23 mouse cellular contexts compared by ENCODE assay signal in the genomic region with DNA sequence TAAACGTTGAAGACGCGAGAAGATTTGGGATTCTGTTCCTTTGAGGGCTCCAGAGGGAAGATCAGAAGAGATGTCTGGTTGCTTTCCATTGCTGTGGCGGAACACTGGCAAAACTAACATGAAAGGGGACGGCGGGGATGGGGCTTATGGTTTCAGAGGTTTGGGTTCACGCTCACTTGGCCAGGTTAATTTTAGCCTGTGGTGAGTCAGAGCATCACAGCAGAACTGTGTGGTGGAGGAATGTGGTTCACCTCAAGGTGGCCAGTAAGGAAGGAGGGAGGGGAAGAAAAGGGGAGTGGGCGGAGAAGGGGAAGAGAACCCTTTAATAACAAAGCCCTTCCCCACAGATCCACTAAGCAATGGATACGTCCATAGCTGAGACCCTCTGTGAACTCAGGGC.
"Had no signal": no experiment of that assay in that cellular context is flagged by ENCODE, and none has a peak within 500 bp of the region (broad histone marks: within the 10 kb centered on the region; RNA-seq: fewer than 3 reads in every experiment).

No protein-coding gene starts in this region.

- H3K27me3 ChIP-seq: lung, embryonic 15.5 days; midbrain, embryonic 15.5 days; stomach, embryonic 15.5 days had no signal

- H3K4me3 ChIP-seq: lung, embryonic 15.5 days; megakaryocyte, embryonic 14.5 days; midbrain, embryonic 13.5 days; midbrain, embryonic 15.5 days; neural tube, embryonic 13.5 days; neural tube, embryonic 15.5 days; stomach, embryonic 15.5 days had no signal

- DNase-seq: liver, postnatal 0 days; lung, adult 2 months; lung, postnatal 14 days; lung, postnatal 36 days; retina, postnatal 1 day; right cerebral cortex, adult 18-20 months; right cerebral cortex, postnatal 25 days; right cerebral cortex, postnatal 4 days; spleen, adult 18-20 months; thymus, adult 2 months; thymus, postnatal 25 days; thymus, postnatal 4 days had no signal

- H3K9me3 ChIP-seq: lung, embryonic 15.5 days; midbrain, embryonic 13.5 days; midbrain, embryonic 15.5 days; neural tube, embryonic 15.5 days; stomach, embryonic 15.5 days had no signal

- ATAC-seq: liver, postnatal 0 days; lung, postnatal 0 days; midbrain, embryonic 13.5 days; midbrain, embryonic 15.5 days had no signal

- H3K27ac ChIP-seq: lung, embryonic 15.5 days; macrophage; midbrain, embryonic 13.5 days; midbrain, embryonic 15.5 days; neural tube, embryonic 13.5 days; neural tube, embryonic 15.5 days; stomach, embryonic 15.5 days; stomach, postnatal 0 days had no signal

- H3K4me2 ChIP-seq: lung, embryonic 15.5 days; midbrain, embryonic 11.5 days; midbrain, embryonic 13.5 days; midbrain, embryonic 15.5 days; neural tube, embryonic 13.5 days; neural tube, embryonic 15.5 days; stomach, embryonic 15.5 days had no signal

- H3K9ac ChIP-seq: liver, postnatal 0 days; lung, embryonic 15.5 days; midbrain, embryonic 13.5 days; midbrain, embryonic 15.5 days; neural tube, embryonic 13.5 days; neural tube, embryonic 15.5 days; stomach, embryonic 15.5 days had no signal

- H3K36me3 ChIP-seq: lung, embryonic 15.5 days; midbrain, embryonic 13.5 days; midbrain, embryonic 15.5 days; neural tube, embryonic 13.5 days; neural tube, embryonic 15.5 days; stomach, embryonic 15.5 days had no signal
